Mouse (Mus musculus): ENCODE results near the gene Actr1b. TPM values are rescaled to one million over a fixed set of nuclear protein-coding genes. Genes with fewer than 3 reads are reported as not detected.

The Actr1b gene
- polyA plus RNA-seq, 1 experiment from 2014 or later, result 135 TPM

DNA sequence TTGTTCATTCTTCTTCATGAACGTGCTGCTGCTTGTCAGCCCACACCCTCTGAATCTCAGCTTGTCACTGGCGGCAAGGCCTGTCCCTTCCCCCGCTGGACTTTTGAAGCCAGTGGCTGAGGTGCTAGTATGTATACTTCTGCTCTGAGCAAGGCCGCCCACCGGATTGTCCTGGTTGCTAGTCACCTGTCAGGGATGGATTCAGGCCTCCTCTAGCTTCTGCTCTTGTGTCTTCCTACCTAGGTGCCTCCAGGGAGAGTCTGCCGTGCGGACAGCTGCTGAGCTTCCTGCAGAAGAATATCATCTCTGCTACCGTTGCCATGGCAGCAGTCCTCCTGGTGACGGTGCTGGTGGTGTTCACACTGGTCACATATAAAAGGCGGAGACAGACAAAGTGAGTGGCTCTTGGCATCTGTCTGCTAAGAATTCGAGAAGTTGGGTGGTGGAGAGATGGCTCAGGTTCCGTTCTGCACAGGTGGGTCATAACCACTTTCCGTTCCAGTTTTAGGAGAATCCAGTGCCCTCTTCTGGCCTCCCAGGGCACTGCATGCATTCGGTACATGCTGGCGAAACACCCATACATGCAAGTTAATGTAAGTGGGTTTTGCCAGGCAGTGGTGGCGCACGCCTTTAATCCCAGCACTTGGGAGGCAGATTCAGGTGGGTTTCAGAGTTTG, 30.2 kb upstream of the Actr1b start:
- H3K36me3 ChIP-seq (ENCODE audit: control insufficient read depth, insufficient read depth, low read length), result no peaks in the 10 kb centered on the region
- DNase-seq (ENCODE audit: low spot score) (peak; percentile 79), ATAC-seq (ENCODE audit: insufficient read depth, low FRiP score, low TSS enrichment) (no peak)
- no peak overlapping the region for H3K9ac ChIP-seq (ENCODE audit: low read length)
- H3K4me3 ChIP-seq (ENCODE audit: low read depth, low read length), result no peak overlapping the region
- H3K9me3 ChIP-seq (ENCODE audit: control insufficient read depth, low read length), result no peaks in the 10 kb centered on the region
- peak overlapping the region; percentile 35 for H3K4me2 ChIP-seq (ENCODE audit: low read depth)
- H3K4me1 ChIP-seq (ENCODE audit: control insufficient read depth, insufficient read depth, low read length), result no peaks in the 10 kb centered on the region
- WGBS, result 31% methylated on average over 17 of the region's 17 CpGs
- H3K27ac ChIP-seq (ENCODE audit: low read depth, low read length), result no peak overlapping the region
- no peaks in the 10 kb centered on the region for H3K27me3 ChIP-seq (ENCODE audit: control insufficient read depth, insufficient read depth, low read length)

GRCm38 (mm10) chr1:36743046-36743445, 28.8 kb upstream of the Actr1b start:
- Histone ChIP-seq H3K27ac (ENCODE audit: low read depth, low read length) (no peak overlapping the region), H3K9ac (ENCODE audit: low read length) (no peak overlapping the region), H3K4me3 (ENCODE audit: low read depth, low read length) (no peak overlapping the region), H3K9me3 (ENCODE audit: control insufficient read depth, low read length) (no peaks in the 10 kb centered on the region), H3K4me1 (ENCODE audit: control insufficient read depth, insufficient read depth, low read length) (no peaks in the 10 kb centered on the region), H3K36me3 (ENCODE audit: control insufficient read depth, insufficient read depth, low read length) (no peaks in the 10 kb centered on the region), H3K27me3 (ENCODE audit: control insufficient read depth, insufficient read depth, low read length) (no peaks in the 10 kb centered on the region), H3K4me2 (ENCODE audit: low read depth) (no peak overlapping the region)
- DNase-seq (ENCODE audit: low spot score) (no peak), ATAC-seq (ENCODE audit: insufficient read depth, low FRiP score, low TSS enrichment) (no peak)
- WGBS, result 80% methylated on average over 9 of the region's 9 CpGs

DNA sequence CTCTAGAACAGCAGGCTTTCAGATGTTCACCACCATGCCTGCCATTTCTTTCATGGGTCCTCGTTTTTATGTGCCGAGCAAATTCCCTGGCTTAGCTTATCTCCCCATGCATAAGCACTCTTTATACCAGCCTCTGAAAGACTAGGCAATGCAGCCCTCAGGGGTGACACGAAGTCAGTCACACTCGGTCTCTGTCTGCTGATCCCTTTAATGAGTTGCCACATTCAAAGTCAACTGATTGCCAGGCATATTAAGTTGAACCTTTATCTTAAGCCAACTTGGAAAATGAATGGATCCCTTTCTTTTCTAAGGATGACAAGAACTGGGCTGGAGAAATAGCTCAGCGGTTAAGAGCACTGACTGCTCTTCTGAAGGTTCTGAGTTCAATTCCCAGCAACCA, 25.0 kb upstream of the Actr1b start:
- Histone ChIP-seq H3K9me3 (ENCODE audit: control insufficient read depth, low read length) (no peaks in the 10 kb centered on the region), H3K4me3 (ENCODE audit: low read depth, low read length) (no peak overlapping the region), H3K27ac (ENCODE audit: low read depth, low read length) (no peak overlapping the region), H3K36me3 (ENCODE audit: control insufficient read depth, insufficient read depth, low read length) (no peaks in the 10 kb centered on the region), H3K27me3 (ENCODE audit: control insufficient read depth, insufficient read depth, low read length) (no peaks in the 10 kb centered on the region), H3K4me1 (ENCODE audit: control insufficient read depth, insufficient read depth, low read length) (no peaks in the 10 kb centered on the region), H3K4me2 (ENCODE audit: low read depth) (no peak overlapping the region), H3K9ac (ENCODE audit: low read length) (no peak overlapping the region)
- 86% methylated on average over 5 of the region's 5 CpGs for WGBS
- DNase-seq (ENCODE audit: low spot score) (no peak), ATAC-seq (ENCODE audit: insufficient read depth, low FRiP score, low TSS enrichment) (no peak)

GRCm38 (mm10) chr1:36737300-36737699, 23.1 kb upstream of the Actr1b start:
- DNase-seq (ENCODE audit: low spot score) (peak; percentile 85), ATAC-seq (ENCODE audit: insufficient read depth, low FRiP score, low TSS enrichment) (no peak; the same call in 1 of the 2 replicates)
- H3K9ac ChIP-seq (ENCODE audit: low read length), result no peak overlapping the region
- H3K4me2 ChIP-seq (ENCODE audit: low read depth), result no peak overlapping the region
- H3K36me3 ChIP-seq (ENCODE audit: control insufficient read depth, insufficient read depth, low read length), result no peaks in the 10 kb centered on the region
- WGBS, result 10% methylated on average over 4 of the region's 4 CpGs
- H3K4me1 ChIP-seq (ENCODE audit: control insufficient read depth, insufficient read depth, low read length), result no peaks in the 10 kb centered on the region
- H3K27ac ChIP-seq (ENCODE audit: low read depth, low read length), result no peak overlapping the region
- no peaks in the 10 kb centered on the region for H3K27me3 ChIP-seq (ENCODE audit: control insufficient read depth, insufficient read depth, low read length)
- no peaks in the 10 kb centered on the region for H3K9me3 ChIP-seq (ENCODE audit: control insufficient read depth, low read length)
- H3K4me3 ChIP-seq (ENCODE audit: low read depth, low read length), result no peak overlapping the region

DNA sequence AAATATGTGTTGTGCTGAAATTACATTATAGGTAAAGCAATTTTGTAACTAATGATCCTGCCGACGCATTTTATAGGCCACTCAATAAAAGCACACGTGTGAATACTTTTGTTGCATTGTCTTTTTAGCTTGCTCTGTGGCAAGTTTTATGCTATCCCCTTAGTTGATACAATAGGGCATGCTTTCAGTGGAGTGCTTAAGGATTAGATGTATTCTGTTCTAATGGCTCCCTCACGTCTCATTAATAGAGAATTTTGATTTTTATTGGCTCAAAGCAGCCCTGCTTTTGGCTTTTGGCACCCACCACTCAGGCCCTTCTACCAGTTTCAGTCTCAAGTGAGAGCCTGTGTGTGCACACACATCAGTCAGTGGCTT, 9.8 kb upstream of the Actr1b start:
- Histone ChIP-seq H3K27me3 (ENCODE audit: control insufficient read depth, insufficient read depth, low read length) (no peaks in the 10 kb centered on the region), H3K36me3 (ENCODE audit: control insufficient read depth, insufficient read depth, low read length) (no peaks in the 10 kb centered on the region), H3K27ac (ENCODE audit: low read depth, low read length) (no peak overlapping the region), H3K4me3 (ENCODE audit: low read depth, low read length) (no peak overlapping the region), H3K9me3 (ENCODE audit: control insufficient read depth, low read length) (no peaks in the 10 kb centered on the region), H3K4me1 (ENCODE audit: control insufficient read depth, insufficient read depth, low read length) (no peaks in the 10 kb centered on the region), H3K9ac (ENCODE audit: low read length) (no peak overlapping the region), H3K4me2 (ENCODE audit: low read depth) (no peak overlapping the region)
- 46% methylated on average over 4 of the region's 4 CpGs for whole genome bisulfite sequencing
- no peak for DNase-seq (ENCODE audit: low spot score)
- ATAC-seq (ENCODE audit: insufficient read depth, low FRiP score, low TSS enrichment), result no peak

DNA sequence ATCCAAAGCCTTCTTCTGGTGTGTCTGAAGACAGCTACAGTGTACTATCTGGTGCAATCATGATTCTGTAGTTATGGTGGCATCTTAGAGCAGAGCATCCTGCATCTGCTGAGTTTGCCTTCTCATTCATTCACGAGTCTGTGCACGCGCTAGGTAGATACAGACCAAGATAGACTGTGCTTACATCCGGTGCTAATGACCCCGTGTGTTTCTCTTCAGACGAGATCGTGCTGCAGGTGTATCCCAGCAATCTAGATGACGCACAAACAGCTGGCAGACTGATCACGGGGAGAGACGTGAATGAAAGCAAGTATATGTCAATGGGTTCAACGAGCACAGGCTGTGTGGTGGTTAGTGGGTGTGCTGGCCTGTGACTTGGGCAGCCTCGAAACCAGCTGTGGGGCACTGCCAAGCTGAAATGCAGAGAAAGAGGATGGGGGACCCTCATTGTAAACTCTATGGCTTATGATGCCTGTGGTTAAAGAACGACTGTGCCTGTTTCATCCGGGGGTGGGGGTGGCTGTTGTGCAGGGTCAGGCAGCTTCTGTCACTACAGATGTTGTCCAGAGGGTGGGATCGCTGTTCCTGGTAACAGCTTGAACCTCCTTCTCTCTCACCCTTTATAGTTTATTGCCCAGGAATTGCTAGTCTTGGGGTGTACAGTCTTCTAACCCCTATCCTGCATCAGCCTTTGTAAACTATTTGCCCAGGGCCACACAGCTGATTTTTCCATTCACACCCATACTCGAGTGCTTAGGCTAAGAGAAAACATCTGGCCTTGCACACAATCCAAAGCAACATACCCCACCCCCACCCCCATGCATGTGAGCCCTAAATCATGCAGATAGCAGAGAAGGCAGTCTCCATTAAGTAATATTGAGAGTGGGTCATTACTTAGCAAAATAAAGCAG, 9.2 kb upstream of the Actr1b start:
- Histone ChIP-seq H3K9ac (ENCODE audit: low read length) (no peak overlapping the region), H3K9me3 (ENCODE audit: control insufficient read depth, low read length) (no peaks in the 10 kb centered on the region), H3K4me3 (ENCODE audit: low read depth, low read length) (no peak overlapping the region), H3K36me3 (ENCODE audit: control insufficient read depth, insufficient read depth, low read length) (no peaks in the 10 kb centered on the region), H3K4me2 (ENCODE audit: low read depth) (no peak overlapping the region), H3K27ac (ENCODE audit: low read depth, low read length) (no peak overlapping the region), H3K4me1 (ENCODE audit: control insufficient read depth, insufficient read depth, low read length) (no peaks in the 10 kb centered on the region), H3K27me3 (ENCODE audit: control insufficient read depth, insufficient read depth, low read length) (no peaks in the 10 kb centered on the region)
- ATAC-seq (ENCODE audit: insufficient read depth, low FRiP score, low TSS enrichment) (no peak), DNase-seq (ENCODE audit: low spot score) (no peak)
- 63% methylated on average over 16 of the region's 16 CpGs for WGBS

DNA sequence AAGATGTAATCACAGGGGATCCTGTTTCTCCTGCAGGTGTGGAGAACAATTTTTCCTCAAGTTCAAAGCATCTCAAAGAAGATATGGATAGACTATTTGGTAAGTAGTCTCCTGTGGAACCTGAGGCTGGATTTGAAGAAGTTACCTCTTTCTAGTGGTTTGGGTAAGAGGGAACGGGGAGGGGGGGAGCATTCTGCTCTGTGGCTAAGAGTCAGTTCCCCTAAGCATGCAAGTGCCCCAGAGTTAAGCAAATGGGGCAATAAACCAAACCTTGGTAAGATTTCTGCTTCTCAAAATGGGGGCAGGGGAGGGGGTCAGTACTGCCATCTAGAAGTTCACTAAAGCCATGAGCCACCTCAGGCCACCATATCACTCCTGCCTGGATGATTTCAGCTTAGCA, 4.6 kb upstream of the Actr1b start:
- ATAC-seq (ENCODE audit: insufficient read depth, low FRiP score, low TSS enrichment) (no peak), DNase-seq (ENCODE audit: low spot score) (no peak)
- Histone ChIP-seq H3K4me3 (ENCODE audit: low read depth, low read length) (no peak overlapping the region), H3K4me2 (ENCODE audit: low read depth) (no peak overlapping the region), H3K27me3 (ENCODE audit: control insufficient read depth, insufficient read depth, low read length) (no peaks in the 10 kb centered on the region), H3K4me1 (ENCODE audit: control insufficient read depth, insufficient read depth, low read length) (no peaks in the 10 kb centered on the region), H3K36me3 (ENCODE audit: control insufficient read depth, insufficient read depth, low read length) (no peaks in the 10 kb centered on the region), H3K9ac (ENCODE audit: low read length) (no peak overlapping the region), H3K27ac (ENCODE audit: low read depth, low read length) (no peak overlapping the region), H3K9me3 (ENCODE audit: control insufficient read depth, low read length) (no peaks in the 10 kb centered on the region)
- 92% methylated on average over 1 of the region's 1 CpGs for WGBS

GRCm38 (mm10) chr1:36711104-36711503, 3.1 kb downstream of the Actr1b start:
- DNase-seq (ENCODE audit: low spot score), result no peak
- WGBS, result 95% methylated on average over 2 of the region's 2 CpGs
- no peak for ATAC-seq (ENCODE audit: insufficient read depth, low FRiP score, low TSS enrichment)

GRCm38 (mm10) chr1:36709854-36710280, 4.4 kb downstream of the Actr1b start, which contains the start of gene 4933424G06Rik:
4933424G06Rik (plus strand) TSS chr1:36710149.
- peak within 1 kb of the TSS; percentile 75 for H3K27ac ChIP-seq (ENCODE audit: low read depth, low read length)
- H3K9me3 ChIP-seq (ENCODE audit: control insufficient read depth, low read length), result no peaks in the 10 kb centered on the region
- DNase-seq (ENCODE audit: low spot score) (peak; percentile 99), ATAC-seq (ENCODE audit: insufficient read depth, low FRiP score, low TSS enrichment) (peak; percentile 96)
- no peaks in the 10 kb centered on the region for H3K27me3 ChIP-seq (ENCODE audit: control insufficient read depth, insufficient read depth, low read length)
- peak within 1 kb of the TSS; percentile 90 for H3K4me2 ChIP-seq (ENCODE audit: low read depth)
- peak within 1 kb of the TSS; percentile 97 for H3K4me3 ChIP-seq (ENCODE audit: low read depth, low read length)
- peaks cover 5% of the 10 kb centered on the region for H3K36me3 ChIP-seq (ENCODE audit: control insufficient read depth, insufficient read depth, low read length)
- peak within 1 kb of the TSS; percentile 91 for H3K9ac ChIP-seq (ENCODE audit: low read length)
- 0% methylated on average over 28 of the region's 29 CpGs for WGBS
- peaks cover 13% of the 10 kb centered on the region for H3K4me1 ChIP-seq (ENCODE audit: control insufficient read depth, insufficient read depth, low read length)

More at GRCm38 (mm10) chr1:36711104-36711503, 3.1 kb downstream of the Actr1b start:
- no peak overlapping the region for H3K4me2 ChIP-seq (ENCODE audit: low read depth)
- peaks cover 13% of the 10 kb centered on the region for H3K4me1 ChIP-seq (ENCODE audit: control insufficient read depth, insufficient read depth, low read length)
- no peaks in the 10 kb centered on the region for H3K9me3 ChIP-seq (ENCODE audit: control insufficient read depth, low read length)
- no peak overlapping the region for H3K4me3 ChIP-seq (ENCODE audit: low read depth, low read length)
- no peaks in the 10 kb centered on the region for H3K27me3 ChIP-seq (ENCODE audit: control insufficient read depth, insufficient read depth, low read length)
- no peak overlapping the region for H3K9ac ChIP-seq (ENCODE audit: low read length)
- H3K27ac ChIP-seq (ENCODE audit: low read depth, low read length), result no peak overlapping the region
- H3K36me3 ChIP-seq (ENCODE audit: control insufficient read depth, insufficient read depth, low read length), result peaks cover 1% of the 10 kb centered on the region

Data from neural tube, embryonic 11.5 days (tissue).